Mouse (Mus musculus) embryonic fibroblast, embryonic 13.5 days (primary cell): ENCODE data around the gene Hoxa3.

Experiments
- CTCF ChIP-seq: IDR thresholded peaks from 2 replicates; pipeline ENCODE4 v1.5.1; 2011; ENCODE audit warnings: mild to moderate bottlenecking, control low read depth, low read length, moderate library complexity, borderline replicate concordance; ENCODE audit not compliant: insufficient read depth
- POLR2A ChIP-seq: IDR thresholded peaks from 2 replicates; pipeline ENCODE4 v1.6.1; 2011; ENCODE audit warnings: low read depth, mild to moderate bottlenecking, control low read depth, low read length, moderate library complexity

DNA sequence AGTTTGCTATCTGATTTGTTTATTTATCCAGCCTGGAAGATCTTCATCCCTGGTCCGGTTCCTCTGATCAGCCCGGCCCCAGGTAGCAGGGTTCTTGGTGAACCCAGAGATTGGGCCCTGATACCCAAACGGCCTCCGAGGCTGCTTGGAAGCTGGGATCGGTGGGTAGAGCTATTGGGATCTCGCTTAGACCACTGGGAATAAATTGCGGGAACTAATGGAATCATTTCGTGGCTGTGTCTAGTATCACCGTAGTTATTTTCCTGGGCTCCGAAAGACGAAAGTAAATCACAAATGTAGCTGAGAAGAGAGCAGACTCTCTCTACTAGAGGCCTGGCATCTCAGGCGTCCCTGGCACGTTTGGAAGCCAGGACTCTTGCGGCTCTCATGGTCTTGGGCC, 7.9 kb downstream of the Hoxa3 start:
- no peak for TF ChIP-seq POLR2A
- no peak for TF ChIP-seq CTCF
